Mouse (Mus musculus) CH12.LX (cell line): ENCODE data around the gene Mnd1. TPM values are rescaled to one million over a fixed set of nuclear protein-coding genes. Genes with fewer than 3 reads are reported as not detected.
A peak's percentile ranks its signal among the peaks of the same experiment; 100 is the strongest.

Experiments used
- DNase-seq: peaks from one replicate; pipeline ENCODE4 v3.0.0-alpha.2; 2013; ENCODE audit errors: extremely low read depth
- H3K27ac ChIP-seq: 2 replicates; pipeline ENCODE4 v1.5.1; 2012; ENCODE audit warnings: low read depth, mild to moderate bottlenecking, control low read depth, moderate library complexity; ENCODE audit not compliant: insufficient read depth
- H3K27me3 ChIP-seq: replicated peaks from 2 replicates; pipeline ENCODE3; 2012; ENCODE audit warnings: inconsistent platforms
- H3K36me3 ChIP-seq, 2 experiments: replicated peaks in 1 of 2; 2 replicates each; pipeline versions ENCODE3 to v1.6.1; 2012; ENCODE audit warnings: inconsistent platforms in 1 of 2, low read length in 1 of 2, mild to moderate bottlenecking in 1 of 2, mixed read lengths in 1 of 2, moderate library complexity in 1 of 2; ENCODE audit not compliant: control insufficient read depth in 1 of 2, insufficient read depth in 1 of 2
- H3K4me1 ChIP-seq, 2 experiments: 2 replicates each; pipeline ENCODE4 v1.6.1; 2012; ENCODE audit warnings: inconsistent platforms in 1 of 2, moderate library complexity in 1 of 2; ENCODE audit not compliant: insufficient read depth in 2 of 2, control insufficient read depth in 1 of 2
- H3K4me2 ChIP-seq: 2 replicates; pipeline ENCODE4 v1.6.1; 2012; ENCODE audit warnings: low read depth, mild to moderate bottlenecking, control low read depth; ENCODE audit not compliant: poor library complexity, insufficient read depth, severe bottlenecking
- H3K4me3 ChIP-seq, 3 experiments: fragments of 150-350 bp in 1 of 3; sonication (generic) in 1 of 3; replicated peaks in 1 of 3; 2 replicates each; pipeline versions ENCODE3 to v1.5.1; 2011 to 2012; ENCODE audit warnings: low read depth in 2 of 3, low read length in 2 of 3, mild to moderate bottlenecking in 2 of 3, moderate library complexity in 2 of 3, control low read depth in 1 of 3, improper control_type of control experiment in 1 of 3, inconsistent platforms in 1 of 3, mixed read lengths in 1 of 3; ENCODE audit not compliant: poor library complexity in 1 of 3
- H3K79me2 ChIP-seq: replicated peaks from 2 replicates; pipeline ENCODE4 v1.6.1; 2012; ENCODE audit warnings: mild to moderate bottlenecking, moderate library complexity; ENCODE audit not compliant: control insufficient read depth, poor library complexity, insufficient read depth, severe bottlenecking; ENCODE audit errors: extremely low read depth
- H3K9ac ChIP-seq: 2 replicates; pipeline ENCODE4 v1.6.1; 2012; ENCODE audit warnings: low read depth, mild to moderate bottlenecking, control low read depth, moderate library complexity; ENCODE audit not compliant: insufficient read depth
- H3K9me3 ChIP-seq: replicated peaks from 2 replicates; pipeline ENCODE3; 2012; ENCODE audit warnings: low read length, inconsistent platforms, mixed read lengths
- BHLHE40 ChIP-seq: IDR thresholded peaks from 2 replicates; pipeline ENCODE4 v1.6.1; 2011; ENCODE audit warnings: mild to moderate bottlenecking, low read depth, low read length, improper control_type of control experiment
- CHD1 ChIP-seq: IDR thresholded peaks from 2 replicates; pipeline ENCODE4 v1.6.1; 2012; ENCODE audit warnings: low read depth, low read length, improper control_type of control experiment, inconsistent platforms
- CHD2 ChIP-seq: IDR thresholded peaks from 2 replicates; pipeline ENCODE4 v1.6.1; 2011; ENCODE audit warnings: low read length, improper control_type of control experiment
- CTCF ChIP-seq, 2 experiments: IDR thresholded peaks in 1 of 2; conservative IDR thresholded peaks in 1 of 2; 2 replicates each; pipeline ENCODE4 v1.5.1; 2011 to 2012; ENCODE audit warnings: low read depth in 2 of 2, low read length in 2 of 2, improper control_type of control experiment in 1 of 2, inconsistent platforms in 1 of 2, mild to moderate bottlenecking in 1 of 2, moderate library complexity in 1 of 2
- E2F4 ChIP-seq: IDR thresholded peaks from 2 replicates; pipeline ENCODE4 v1.6.1; 2011; ENCODE audit warnings: low read depth, low read length, improper control_type of control experiment; ENCODE audit not compliant: insufficient replicate concordance
- ELF1 ChIP-seq: IDR thresholded peaks from 2 replicates; pipeline ENCODE4 v1.6.1; 2014; ENCODE audit warnings: low read depth, mild to moderate bottlenecking, inconsistent platforms, low read length, improper control_type of control experiment
- EP300 ChIP-seq: IDR thresholded peaks from 2 replicates; pipeline ENCODE4 v1.6.1; 2011; ENCODE audit warnings: low read length, improper control_type of control experiment
- ETS1 ChIP-seq: conservative IDR thresholded peaks from 2 replicates; pipeline ENCODE4 v1.6.1; 2012; ENCODE audit warnings: low read depth, mild to moderate bottlenecking, inconsistent platforms, low read length, improper control_type of control experiment, moderate library complexity
- GABPA ChIP-seq: IDR thresholded peaks from 2 replicates; pipeline ENCODE4 v1.6.1; 2012; ENCODE audit warnings: low read depth, low read length, improper control_type of control experiment, inconsistent platforms; ENCODE audit not compliant: insufficient replicate concordance
- HCFC1 ChIP-seq: IDR thresholded peaks from 2 replicates; pipeline ENCODE4 v1.6.1; 2012; ENCODE audit warnings: low read depth, mild to moderate bottlenecking, inconsistent platforms, low read length, improper control_type of control experiment
- IRF4 ChIP-seq: IDR thresholded peaks from 2 replicates; pipeline ENCODE4 v1.6.1; 2014; ENCODE audit warnings: low read depth, mild to moderate bottlenecking, inconsistent platforms, low read length, improper control_type of control experiment
- JUN ChIP-seq: IDR thresholded peaks from 2 replicates; pipeline ENCODE4 v1.6.1; 2011; ENCODE audit warnings: low read depth, mild to moderate bottlenecking, low read length, improper control_type of control experiment, moderate library complexity; ENCODE audit not compliant: insufficient read depth
- JUND ChIP-seq: conservative IDR thresholded peaks from 2 replicates; pipeline ENCODE4 v1.6.1; 2011; ENCODE audit warnings: low read depth, low read length, improper control_type of control experiment
- KAT2A ChIP-seq: IDR thresholded peaks from 2 replicates; pipeline ENCODE4 v1.6.1; 2012; ENCODE audit warnings: low read length, improper control_type of control experiment, inconsistent platforms; ENCODE audit not compliant: insufficient replicate concordance
- MAFK ChIP-seq: IDR thresholded peaks from 2 replicates; pipeline ENCODE4 v1.6.1; 2011; ENCODE audit warnings: low read length, improper control_type of control experiment; ENCODE audit not compliant: insufficient replicate concordance
- MAX ChIP-seq: IDR thresholded peaks from 2 replicates; pipeline ENCODE4 v1.6.1; 2011; ENCODE audit warnings: low read length, improper control_type of control experiment
- MAZ ChIP-seq: IDR thresholded peaks from 2 replicates; pipeline ENCODE4 v1.6.1; 2012; ENCODE audit warnings: low read depth, mild to moderate bottlenecking, inconsistent platforms, low read length, improper control_type of control experiment, moderate library complexity
- MEF2A ChIP-seq: IDR thresholded peaks from 2 replicates; pipeline ENCODE4 v1.6.1; 2014; ENCODE audit warnings: low read depth, mild to moderate bottlenecking, inconsistent platforms, low read length, improper control_type of control experiment, borderline replicate concordance
- MXI1 ChIP-seq: IDR thresholded peaks from 2 replicates; pipeline ENCODE4 v1.6.1; 2011; ENCODE audit warnings: mild to moderate bottlenecking, low read depth, low read length, improper control_type of control experiment
- MYC ChIP-seq: IDR thresholded peaks from 2 replicates; pipeline ENCODE4 v1.6.1; 2011; ENCODE audit warnings: low read depth, mild to moderate bottlenecking, improper control_type of control experiment, low read length
- NELFE ChIP-seq: IDR thresholded peaks from 2 replicates; pipeline ENCODE4 v1.6.1; 2011; ENCODE audit warnings: low read depth, low read length, improper control_type of control experiment
- NRF1 ChIP-seq: IDR thresholded peaks from 2 replicates; pipeline ENCODE4 v1.6.1; 2014; ENCODE audit warnings: low read depth, mild to moderate bottlenecking, inconsistent platforms, low read length, improper control_type of control experiment, moderate library complexity
- PAX5 ChIP-seq: IDR thresholded peaks from 2 replicates; pipeline ENCODE4 v1.6.1; 2012; ENCODE audit warnings: low read length, inconsistent platforms, mixed read lengths
- POLR2A ChIP-seq: IDR thresholded peaks from 2 replicates; pipeline ENCODE4 v1.6.1; 2011; ENCODE audit warnings: low read depth, mild to moderate bottlenecking, improper control_type of control experiment, low read length
- POLR2AphosphoS2 ChIP-seq: IDR thresholded peaks from 2 replicates; pipeline ENCODE4 v1.6.1; 2011; ENCODE audit warnings: low read depth, low read length, improper control_type of control experiment
- RAD21 ChIP-seq: IDR thresholded peaks from 2 replicates; pipeline ENCODE4 v1.6.1; 2011; ENCODE audit warnings: low read depth, mild to moderate bottlenecking, low read length, improper control_type of control experiment, moderate library complexity
- RCOR1 ChIP-seq: conservative IDR thresholded peaks from 2 replicates; pipeline ENCODE4 v1.6.1; 2012; ENCODE audit warnings: low read depth, mild to moderate bottlenecking, inconsistent platforms, low read length, improper control_type of control experiment
- SIN3A ChIP-seq: IDR thresholded peaks from 2 replicates; pipeline ENCODE4 v1.6.1; 2012; ENCODE audit warnings: low read length, improper control_type of control experiment, inconsistent platforms
- SMC3 ChIP-seq: IDR thresholded peaks from 2 replicates; pipeline ENCODE4 v1.6.1; 2011; ENCODE audit warnings: low read depth, low read length, improper control_type of control experiment
- TBP ChIP-seq: conservative IDR thresholded peaks from 2 replicates; pipeline ENCODE4 v1.6.1; 2011; ENCODE audit warnings: low read depth, low read length, improper control_type of control experiment
- TCF12 ChIP-seq: IDR thresholded peaks from 2 replicates; pipeline ENCODE4 v1.6.1; 2014; ENCODE audit warnings: low read depth, mild to moderate bottlenecking, inconsistent platforms, low read length, improper control_type of control experiment
- UBTF ChIP-seq: IDR thresholded peaks from 2 replicates; pipeline ENCODE4 v1.6.1; 2012; ENCODE audit warnings: low read depth, mild to moderate bottlenecking, inconsistent platforms, low read length, improper control_type of control experiment, moderate library complexity
- USF1 ChIP-seq: IDR thresholded peaks from 2 replicates; pipeline ENCODE4 v1.6.1; 2014; ENCODE audit warnings: low read depth, mild to moderate bottlenecking, inconsistent platforms, low read length, improper control_type of control experiment
- USF2 ChIP-seq: conservative IDR thresholded peaks from 2 replicates; pipeline ENCODE4 v1.6.1; 2011; ENCODE audit warnings: low read depth, low read length, improper control_type of control experiment
- ZC3H11A ChIP-seq: IDR thresholded peaks from 2 replicates; pipeline ENCODE4 v1.6.1; 2012; ENCODE audit warnings: low read depth, mild to moderate bottlenecking, inconsistent platforms, low read length, improper control_type of control experiment
- ZKSCAN1 ChIP-seq: IDR thresholded peaks from 2 replicates; pipeline ENCODE4 v1.6.1; 2012; ENCODE audit warnings: low read depth, inconsistent platforms, low read length, improper control_type of control experiment, borderline replicate concordance
- ZMIZ1 ChIP-seq: IDR thresholded peaks from 2 replicates; pipeline ENCODE4 v1.6.1; 2012; ENCODE audit warnings: low read depth, mild to moderate bottlenecking, inconsistent platforms, low read length, improper control_type of control experiment
- ZNF384 ChIP-seq: IDR thresholded peaks from 2 replicates; pipeline ENCODE4 v1.6.1; 2012; ENCODE audit warnings: low read depth, low read length, improper control_type of control experiment, inconsistent platforms
- dilution Hi-C: fragments of 300-500 bp; cut with MboI; formaldehyde crosslinking; loops from 2 replicates; pipeline ENCODE4 v1.14.3; 2020; ENCODE audit warnings: low sequenced_read_pairs; ENCODE audit not compliant: extremely low pct_unique_long_range_greater_than_20kb, extremely low pct_ligation_motif_present
- in situ Hi-C: fragments of 300-500 bp; cut with MboI; formaldehyde crosslinking; loops from 3 replicates; pipeline ENCODE4 v1.14.3; 2019; ENCODE audit warnings: low sequenced_read_pairs, low pct_ligation_motif_present, low pct_unique_long_range_greater_than_20kb, mixed read lengths
- polyA plus RNA-seq: library from polyadenylated mRNA; unstranded; fragments of >175 nt; gene quantifications from 2 replicates; pipeline ENCODE4 v1.2.1, GENCODE M21; 2012; ENCODE audit warnings: low read depth; ENCODE audit not compliant: insufficient read length
- total RNA-seq, 2 experiments: library from RNA; depleted of rRNA; stranded (reverse); fragments of 300-350 nt in 1 of 2; fragments of >200 nt in 1 of 2; gene quantifications; 2 replicates each; pipeline ENCODE4 v1.2.3; 2012 to 2014

Mnd1 gene
- total and polyA plus RNA-seq, 3 experiments, result 14.2 to 23.1 (median 19.0) TPM

DNA sequence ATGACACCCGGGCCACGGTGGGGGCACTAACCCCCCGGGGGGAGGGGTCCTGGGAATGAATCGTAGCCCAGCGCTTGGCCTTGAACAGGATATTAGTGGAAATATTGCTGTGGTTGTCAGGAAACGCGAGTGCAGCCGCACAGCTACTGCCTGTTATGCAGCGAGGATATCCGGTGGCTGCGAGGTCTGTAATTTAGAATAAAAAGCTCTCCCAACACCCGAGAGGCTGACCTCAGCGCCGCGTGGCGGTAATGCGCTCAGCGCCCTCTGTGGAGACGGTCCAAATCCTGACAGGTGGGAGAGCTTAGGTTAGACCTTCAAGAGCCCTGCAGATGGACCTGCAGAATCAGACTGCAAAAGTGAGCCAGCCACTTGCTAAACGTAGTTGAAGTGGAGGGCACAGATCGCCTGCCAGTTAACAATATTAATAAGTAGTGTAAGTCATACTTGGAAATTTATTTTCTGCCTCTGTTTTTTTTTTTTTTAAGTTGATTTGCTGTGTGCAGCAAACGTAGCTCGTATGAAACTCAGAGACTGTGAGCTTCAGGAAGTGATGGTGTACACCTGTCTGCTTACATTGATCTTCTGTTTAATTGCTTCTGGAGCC lies 115.0 kb downstream of the Mnd1 start:
- in situ Hi-C loops, result no loop called here
- Histone ChIP-seq H3K9ac (peak overlapping the region; percentile 52), H3K36me3 (peaks cover 0 to 8% of the 10 kb centered on the region in 2 experiments), H3K27ac (peak overlapping the region; percentile 52), H3K27me3 (no peaks in the 10 kb centered on the region), H3K4me1 (peaks cover 14 to 38% of the 10 kb centered on the region in 2 experiments), H3K4me2 (peak overlapping the region; percentile 46; the same call in 1 of the 2 replicates), H3K9me3 (no peaks in the 10 kb centered on the region)
- TF ChIP-seq MXI1 (peak; percentile 45; the same call in 1 of the 2 replicates), HCFC1 (no peak), USF1 (no peak), NELFE (no peak), TBP (no peak), RCOR1 (no peak), JUN (no peak), E2F4 (no peak), MAX (peak; percentile 52), EP300 (no peak), ZMIZ1 (no peak), PAX5 (no peak), ETS1 (no peak; the same call in 1 of the 2 replicates), CTCF (conservative IDR thresholded peaks at IDR 0.05 in 1 of 2, IDR thresholded peaks at IDR 0.05 in 1 of 2; ENCODE audit: low read depth in 2 of 2, low read length in 2 of 2) (peak in 1 of 2 experiments; percentile 62; a peak in 2 of 4 replicates), BHLHE40 (peak; percentile 6), POLR2AphosphoS2 (no peak), UBTF (peak; percentile 66; the same call in 1 of the 2 replicates), USF2 (no peak; the same call in 1 of the 2 replicates), IRF4 (no peak), CHD1 (no peak), MAFK (no peak), TCF12 (no peak; the same call in 1 of the 2 replicates), NRF1 (no peak), MAZ (no peak), RAD21 (peak; percentile 52), ZC3H11A (no peak), JUND (no peak), ZNF384 (peak; percentile 78), SMC3 (peak; percentile 61; the same call in 1 of the 2 replicates), GABPA (no peak), SIN3A (no peak; the same call in 1 of the 2 replicates), ZKSCAN1 (no peak), ELF1 (no peak), POLR2A (no peak), CHD2 (no peak), KAT2A (no peak), MYC (peak; percentile 94), MEF2A (no peak)
- TF ChIP-seq, all 38 proteins: peak for 9
- peaks cover 3% of the 10 kb centered on the region for H3K79me2 ChIP-seq
- peak overlapping the region; percentile 24 to 61 (median 52) for H3K4me3 ChIP-seq
- dilution Hi-C loops, result no loop called here
- DNase-seq, result peak; percentile 73
